In the genomic region with DNA sequence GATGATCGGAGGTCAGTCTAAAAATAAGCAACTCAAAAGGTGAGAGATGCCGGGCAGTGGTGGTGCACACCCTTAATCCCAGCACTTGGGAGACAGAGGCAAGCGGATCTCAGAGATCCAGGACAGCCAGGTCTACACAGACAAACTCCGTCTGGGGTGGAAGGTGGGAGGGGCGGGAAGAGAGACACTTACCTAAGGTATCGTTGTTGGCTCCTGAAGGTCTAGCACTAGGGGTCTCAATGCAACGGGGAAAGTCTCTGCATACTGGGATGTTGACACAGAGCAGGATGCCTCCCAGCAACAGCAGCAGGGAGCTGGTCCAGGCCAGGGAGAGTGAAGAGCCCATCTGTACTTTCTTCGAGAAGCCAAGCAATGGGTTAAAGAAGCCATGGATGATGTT, we compare ENCODE assay signal across 25 mouse cellular contexts. TPM values are rescaled to one million over a fixed set of nuclear protein-coding genes. Genes with fewer than 3 reads are reported as not detected.
A peak's percentile ranks its signal among the peaks of the same experiment; 100 is the strongest.
DNase-seq lines count a peak whose midpoint lies in the region; ATAC-seq and TF ChIP-seq lines count a peak whose summit lies in the region.
"Had no signal": no experiment of that assay in that cellular context is flagged by ENCODE, and none has a peak within 500 bp of the region (broad histone marks: within the 10 kb centered on the region; RNA-seq: fewer than 3 reads in every experiment).

No protein-coding gene starts in this region.

- no peaks in the 10 kb centered on the region for H3K36me3 ChIP-seq in lung, embryonic 14.5 days (ENCODE audit: insufficient read depth)
- H3K36me3 ChIP-seq in embryonic facial prominence, embryonic 10.5 days (replicated peaks) = no peaks in the 10 kb centered on the region
- H3K36me3 ChIP-seq in liver, embryonic 12.5 days = no peaks in the 10 kb centered on the region
- no peaks in the 10 kb centered on the region for H3K36me3 ChIP-seq in hindbrain, embryonic 10.5 days
- H3K36me3 ChIP-seq: limb, embryonic 15.5 days had no signal

- no peak for TF ChIP-seq CTCF in lung, embryonic 14.5 days (IDR thresholded peaks at IDR 0.05; ENCODE audit: low read depth)

- ATAC-seq in lung, embryonic 14.5 days (ENCODE audit: insufficient read depth) = no peak
- no peak for ATAC-seq in liver, embryonic 12.5 days
- ATAC-seq: midbrain, embryonic 16.5 days had no signal

- 67% methylated on average over 8 of the region's 8 CpGs for WGBS in lung, embryonic 14.5 days
- 83% methylated on average over 8 of the region's 8 CpGs for WGBS in embryonic facial prominence, embryonic 10.5 days
- 39% methylated on average over 8 of the region's 8 CpGs for WGBS in liver, embryonic 12.5 days (ENCODE audit: insufficient replicate concordance)
- 84% methylated on average over 8 of the region's 8 CpGs for WGBS in hindbrain, embryonic 10.5 days

- no peak for DNase-seq in lung, embryonic 14.5 days
- no peak for DNase-seq in lung, postnatal 25 days (ENCODE audit: low spot score)
- DNase-seq in embryonic facial prominence, embryonic 10.5 days (ENCODE audit: low spot score) = no peak
- peak; percentile 50 to 72 for DNase-seq in spleen, postnatal 4 days (ENCODE audit: low spot score in 2 of 2)
- no peak for DNase-seq in hindbrain, embryonic 10.5 days (ENCODE audit: low spot score)
- DNase-seq in layer of hippocampus, postnatal 14 days (ENCODE audit: low spot score in 2 of 2) = no peak
- DNase-seq: cerebellum, adult 11-12 months; cerebellum, postnatal 25 days; gastrocnemius, postnatal 10 days; heart, adult 18-20 months; heart, postnatal 4 days; kidney, adult 8-10 months; lung, postnatal 14 days; retina, postnatal 1 day; thymus, postnatal 4 days had no signal

- H3K9ac ChIP-seq in lung, embryonic 14.5 days = no peak overlapping the region; the same call in 1 of the 2 replicates
- peak overlapping the region; percentile 89 for H3K9ac ChIP-seq in liver, embryonic 12.5 days
- H3K9ac ChIP-seq: limb, embryonic 15.5 days had no signal

- H3K4me1 ChIP-seq in lung, embryonic 14.5 days (ENCODE audit: insufficient read depth) = no peaks in the 10 kb centered on the region
- no peaks in the 10 kb centered on the region for H3K4me1 ChIP-seq in embryonic facial prominence, embryonic 10.5 days
- peaks cover 58% of the 10 kb centered on the region for H3K4me1 ChIP-seq in liver, embryonic 12.5 days
- H3K4me1 ChIP-seq in hindbrain, embryonic 10.5 days (replicated peaks) = no peaks in the 10 kb centered on the region
- H3K4me1 ChIP-seq: limb, embryonic 15.5 days had no signal

- H3K27me3 ChIP-seq in lung, embryonic 14.5 days (ENCODE audit: insufficient read depth, low read length) = no peaks in the 10 kb centered on the region
- no peaks in the 10 kb centered on the region for H3K27me3 ChIP-seq in embryonic facial prominence, embryonic 10.5 days (replicated peaks; ENCODE audit: low read depth, poor library complexity, severe bottlenecking)
- H3K27me3 ChIP-seq in liver, embryonic 12.5 days (replicated peaks) = no peaks in the 10 kb centered on the region
- H3K27me3 ChIP-seq in hindbrain, embryonic 10.5 days (ENCODE audit: insufficient read depth, poor library complexity, severe bottlenecking) = no peaks in the 10 kb centered on the region; the same call in 1 of the 2 replicates
- H3K27me3 ChIP-seq: limb, embryonic 15.5 days had no signal

- peak overlapping the region; percentile 24; the same call in 1 of the 2 replicates for H3K4me3 ChIP-seq in lung, embryonic 14.5 days (ENCODE audit: low read depth, low read length)
- peak overlapping the region; percentile 23; the same call in 1 of the 2 replicates for H3K4me3 ChIP-seq in embryonic facial prominence, embryonic 10.5 days
- peak overlapping the region; percentile 74 for H3K4me3 ChIP-seq in liver, embryonic 12.5 days
- H3K4me3 ChIP-seq in hindbrain, embryonic 10.5 days = no peak overlapping the region
- H3K4me3 ChIP-seq: limb, embryonic 15.5 days had no signal

- H3K9me3 ChIP-seq in lung, embryonic 14.5 days (ENCODE audit: low read depth, low read length) = no peaks in the 10 kb centered on the region
- no peaks in the 10 kb centered on the region for H3K9me3 ChIP-seq in embryonic facial prominence, embryonic 10.5 days
- peaks cover 4% of the 10 kb centered on the region for H3K9me3 ChIP-seq in liver, embryonic 12.5 days (replicated peaks)
- H3K9me3 ChIP-seq in hindbrain, embryonic 10.5 days = peaks cover 4% of the 10 kb centered on the region; the same call in 1 of the 2 replicates
- H3K9me3 ChIP-seq: limb, embryonic 15.5 days had no signal

- no peak overlapping the region for H3K4me2 ChIP-seq in lung, embryonic 14.5 days
- H3K4me2 ChIP-seq in liver, embryonic 12.5 days = peak overlapping the region; percentile 66
- H3K4me2 ChIP-seq: limb, embryonic 15.5 days had no signal

- H3K27ac ChIP-seq in lung, embryonic 14.5 days (ENCODE audit: low read depth) = peak overlapping the region; percentile 5; the same call in 1 of the 2 replicates
- H3K27ac ChIP-seq in embryonic facial prominence, embryonic 10.5 days (replicated peaks) = peak overlapping the region; percentile 48
- H3K27ac ChIP-seq in liver, embryonic 12.5 days = peak overlapping the region; percentile 97
- no peak overlapping the region for H3K27ac ChIP-seq in hindbrain, embryonic 10.5 days
- H3K27ac ChIP-seq: limb, embryonic 15.5 days had no signal

RNA-seq across cellular contexts. Expression of gene Cldn13, which starts 0.8 kb away (rescaled TPM):
- polyA plus RNA-seq in lung, embryonic 14.5 days (2014; fragmentation: Nextera tagmentation; extraction: Ambion mirVana) = 0.39 TPM in 1 of 2 replicates, not detected in the other
- 2.1 and 2.8 TPM in 2 replicates for polyA plus RNA-seq in embryonic facial prominence, embryonic 10.5 days (2016; fragmentation: Nextera tagmentation; extraction: Ambion mirVana)
- 208 TPM in 2 replicates for polyA plus RNA-seq in liver, embryonic 12.5 days (2016; fragmentation: Nextera tagmentation; extraction: Ambion mirVana)
- polyA plus RNA-seq in hindbrain, embryonic 10.5 days (2016; fragmentation: Nextera tagmentation; extraction: Ambion mirVana) = 2.8 and 3.9 TPM in 2 replicates
- not detected for total RNA-seq in layer of hippocampus, postnatal 14 days (2021)
- total RNA-seq: adrenal gland, adult 18-20 months; ES-E14; heart, adult 18-20 months; heart, postnatal 4 days; layer of hippocampus, postnatal 25 days; left cerebral cortex, postnatal 14 days had no signal
- polyA plus RNA-seq: midbrain, embryonic 16.5 days had no signal

RNA-seq across cellular contexts. Expression of gene Tmem270, which starts 8.0 kb away (rescaled TPM):
- not detected in 2 replicates for polyA plus RNA-seq in lung, embryonic 14.5 days (2014; fragmentation: Nextera tagmentation; extraction: Ambion mirVana)
- not detected in 2 replicates for polyA plus RNA-seq in embryonic facial prominence, embryonic 10.5 days (2016; fragmentation: Nextera tagmentation; extraction: Ambion mirVana)
- polyA plus RNA-seq in liver, embryonic 12.5 days (2016; fragmentation: Nextera tagmentation; extraction: Ambion mirVana) = not detected in 2 replicates
- not detected in 2 replicates for polyA plus RNA-seq in hindbrain, embryonic 10.5 days (2016; fragmentation: Nextera tagmentation; extraction: Ambion mirVana)
- total RNA-seq in layer of hippocampus, postnatal 14 days (2021) = not detected
- total RNA-seq: adrenal gland, adult 18-20 months; ES-E14; gastrocnemius, postnatal 10 days; heart, adult 18-20 months; heart, postnatal 4 days; layer of hippocampus, postnatal 25 days; left cerebral cortex, postnatal 14 days; megakaryocyte-erythroid progenitor cell, adult 5-6 weeks had no signal
- polyA plus RNA-seq: brain, embryonic 14.5 days; large intestine, adult 2 months; limb, embryonic 15.5 days; midbrain, embryonic 16.5 days had no signal

RNA-seq across cellular contexts. Expression of gene Mettl27, which starts 17.7 kb away (rescaled TPM):
- polyA plus RNA-seq in lung, embryonic 14.5 days (2014; fragmentation: Nextera tagmentation; extraction: Ambion mirVana) = 23.0 and 23.9 TPM in 2 replicates
- polyA plus RNA-seq in embryonic facial prominence, embryonic 10.5 days (2016; fragmentation: Nextera tagmentation; extraction: Ambion mirVana) = 14.8 and 17.0 TPM in 2 replicates
- 8.5 and 9.8 TPM in 2 replicates for polyA plus RNA-seq in liver, embryonic 12.5 days (2016; fragmentation: Nextera tagmentation; extraction: Ambion mirVana)
- polyA plus RNA-seq in hindbrain, embryonic 10.5 days (2016; fragmentation: Nextera tagmentation; extraction: Ambion mirVana) = 12.0 and 12.6 TPM in 2 replicates
- 10 to 100 TPM; 14.6 to 16.5 TPM for total RNA-seq in layer of hippocampus, postnatal 14 days (2021)

RNA-seq across cellular contexts. Expression of gene Cldn4, which starts 32.2 kb away (rescaled TPM):
- polyA plus RNA-seq in lung, embryonic 14.5 days (2014; fragmentation: Nextera tagmentation; extraction: Ambion mirVana) = 41.9 and 42.4 TPM in 2 replicates
- polyA plus RNA-seq in embryonic facial prominence, embryonic 10.5 days (2016; fragmentation: Nextera tagmentation; extraction: Ambion mirVana) = 16.7 and 17.5 TPM in 2 replicates
- polyA plus RNA-seq in liver, embryonic 12.5 days (2016; fragmentation: Nextera tagmentation; extraction: Ambion mirVana) = 0.28 and 0.49 TPM in 2 replicates
- polyA plus RNA-seq in hindbrain, embryonic 10.5 days (2016; fragmentation: Nextera tagmentation; extraction: Ambion mirVana) = 9.9 and 11.0 TPM in 2 replicates
- total RNA-seq in layer of hippocampus, postnatal 14 days (2021) = not detected
- total RNA-seq: adrenal gland, adult 18-20 months; gastrocnemius, postnatal 10 days; layer of hippocampus, postnatal 25 days; left cerebral cortex, postnatal 14 days; megakaryocyte-erythroid progenitor cell, adult 5-6 weeks had no signal
- polyA plus RNA-seq: midbrain, embryonic 16.5 days had no signal

Comparison
In these comparisons a context has a peak if more than half of its experiments do, and no peak if none do; other contexts are left out.
1. DNase-seq: peak in spleen, postnatal 4 days (2 of 2); none in lung, embryonic 14.5 days (single experiment), lung, postnatal 25 days (single experiment), embryonic facial prominence, embryonic 10.5 days (single experiment), hindbrain, embryonic 10.5 days (single experiment) and layer of hippocampus, postnatal 14 days (0 of 2).
2. RNA of gene Cldn13, which starts 0.8 kb away (polyA plus RNA-seq): 208 TPM in liver, embryonic 12.5 days; 2.8 to 3.9 TPM in hindbrain, embryonic 10.5 days, 2.1 to 2.8 TPM in embryonic facial prominence, embryonic 10.5 days and 0.39 TPM in lung, embryonic 14.5 days; every median in the first group is over 10 times any median in the second.